Mouse (Mus musculus) CD4-positive helper T cell, adult 2 months (primary cell): ENCODE measurements at regions not wholly inside any gene's neighbourhood (a gene's known extent, or its start where the extent isn't known, plus 50 kb on each side); places are given as distances from the start of the nearest gene placed in this dataset.
A peak's percentile ranks its signal among the peaks of the same experiment; 100 is the strongest.

Experiments
- DNase-seq: peaks from one replicate; pipeline ENCODE4 v3.0.0-alpha.2; 2012; ENCODE audit warnings: low read depth, missing footprints, low spot score

- DNase-seq, result no peak
These were observed 120.9 kb upstream of the Itga4 start for GRCm38 (mm10) chr2:79134281-79134680.

GRCm38 (mm10) chr2:79135986-79136385, 119.2 kb upstream of the Itga4 start:
- DNase-seq, result no peak

- no peak for DNase-seq
These were observed 118.4 kb upstream of the Itga4 start for GRCm38 (mm10) chr2:79136619-79137458.

- peak; percentile 57 for DNase-seq
These were observed 117.5 kb upstream of the Itga4 start for GRCm38 (mm10) chr2:79137694-79138171.

- DNase-seq, result no peak
These were observed 116.7 kb upstream of the Itga4 start for GRCm38 (mm10) chr2:79138368-79139109.

GRCm38 (mm10) chr2:79141961-79142360, 113.3 kb upstream of the Itga4 start:
- DNase-seq, result no peak

GRCm38 (mm10) chr2:79143196-79143595, 112.0 kb upstream of the Itga4 start:
- DNase-seq, result no peak

- no peak for DNase-seq
These were observed 109.3 kb upstream of the Itga4 start for GRCm38 (mm10) chr2:79145897-79146296.

GRCm38 (mm10) chr2:79146563-79146962, 108.7 kb upstream of the Itga4 start:
- DNase-seq, result no peak

- no peak for DNase-seq
These were observed 106.1 kb upstream of the Itga4 start for GRCm38 (mm10) chr2:79149012-79149698.

GRCm38 (mm10) chr2:79151610-79152009, 103.6 kb upstream of the Itga4 start:
- no peak for DNase-seq

GRCm38 (mm10) chr2:79152031-79152694, 103.1 kb upstream of the Itga4 start:
- no peak for DNase-seq

GRCm38 (mm10) chr2:79152695-79153057, 102.5 kb upstream of the Itga4 start:
- DNase-seq, result no peak

- DNase-seq, result no peak
These were observed 102.2 kb upstream of the Itga4 start for GRCm38 (mm10) chr2:79153070-79153469.

- no peak for DNase-seq
These were observed 96.7 kb upstream of the Itga4 start for GRCm38 (mm10) chr2:79158450-79159055.

- DNase-seq, result no peak
These were observed 95.9 kb upstream of the Itga4 start for GRCm38 (mm10) chr2:79159336-79159735.

- DNase-seq, result peak; percentile 15
These were observed 82.0 kb upstream of the Itga4 start for GRCm38 (mm10) chr2:79172967-79173919.

- no peak for DNase-seq
These were observed 80.9 kb upstream of the Itga4 start for GRCm38 (mm10) chr2:79174282-79174681.

GRCm38 (mm10) chr2:79180782-79181181, 74.4 kb upstream of the Itga4 start:
- DNase-seq, result peak; percentile 14

GRCm38 (mm10) chr2:79183034-79183630, 72.1 kb upstream of the Itga4 start:
- no peak for DNase-seq
